Mouse (Mus musculus) left cerebral cortex, adult 18-20 months (tissue): ENCODE data around the gene Spag9. TPM values are rescaled to one million over a fixed set of nuclear protein-coding genes. Genes with fewer than 3 reads are reported as not detected.

Source experiments
- DNase-seq, 2 experiments: peaks; one replicate each; pipeline ENCODE4 v3.0.0; 2021 to 2022; ENCODE audit warnings: low spot score in 2 of 2, mixed read lengths in 1 of 2
- long read RNA-seq, 2 experiments: library from polyadenylated mRNA; stranded (forward); transcript quantifications; one replicate each; pipeline ENCODE4 v2.0.0; 2021
- total RNA-seq, 2 experiments: library from RNA; stranded (reverse); gene quantifications; 2 replicates each; pipeline ENCODE4 v1.2.3; 2021

Gene Spag9
- total RNA-seq: 100 to 1,000 TPM; 267 to 275 TPM
- long read RNA-seq, experiment 1, full-length matches to known transcripts: 8 of 59 reads
- long read RNA-seq, experiment 1, partial matches to known transcripts: 31 of 59 reads
- long read RNA-seq, experiment 1, other reads (novel, unspliced or antisense): 20 of 59 reads
- long read RNA-seq, experiment 2, full-length matches to known transcripts: 2 of 35 reads
- long read RNA-seq, experiment 2, partial matches to known transcripts: 24 of 35 reads
- long read RNA-seq, experiment 2, other reads (novel, unspliced or antisense): 9 of 35 reads

DNA sequence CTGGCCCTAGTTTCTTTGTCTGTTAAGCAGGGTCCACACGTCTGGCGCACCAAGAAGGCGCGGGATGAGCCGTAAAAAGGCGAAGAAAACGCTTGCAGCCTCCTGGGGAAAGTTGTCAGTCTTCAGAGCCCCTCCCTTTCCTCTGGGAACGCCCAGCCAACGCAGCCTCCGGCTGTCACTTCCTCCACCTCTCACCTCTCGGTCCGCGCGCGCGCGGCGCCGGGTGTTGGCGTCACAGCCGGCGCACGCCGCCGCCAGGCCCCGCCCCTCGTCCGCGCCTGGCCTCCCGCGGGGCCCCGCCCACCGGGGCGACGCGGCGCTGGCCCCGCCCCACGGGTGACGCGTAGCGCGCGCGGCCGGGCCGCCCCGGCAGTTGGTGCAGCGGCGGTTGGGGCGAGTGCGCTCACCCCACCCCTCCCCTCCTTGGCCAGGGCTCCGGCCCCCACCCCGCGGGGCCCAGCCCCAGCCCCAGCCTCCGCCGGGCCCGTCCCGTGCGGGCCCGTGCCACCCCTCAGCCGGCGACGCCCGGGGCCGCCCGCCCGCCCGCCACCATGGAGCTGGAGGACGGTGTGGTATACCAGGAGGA lies at the start of gene Spag9:
Gene Spag9, plus strand, starts transcription at position 372 of the 586 bp plus-strand sequence.
- DNase-seq: peak; percentile 82 to 94

DNA sequence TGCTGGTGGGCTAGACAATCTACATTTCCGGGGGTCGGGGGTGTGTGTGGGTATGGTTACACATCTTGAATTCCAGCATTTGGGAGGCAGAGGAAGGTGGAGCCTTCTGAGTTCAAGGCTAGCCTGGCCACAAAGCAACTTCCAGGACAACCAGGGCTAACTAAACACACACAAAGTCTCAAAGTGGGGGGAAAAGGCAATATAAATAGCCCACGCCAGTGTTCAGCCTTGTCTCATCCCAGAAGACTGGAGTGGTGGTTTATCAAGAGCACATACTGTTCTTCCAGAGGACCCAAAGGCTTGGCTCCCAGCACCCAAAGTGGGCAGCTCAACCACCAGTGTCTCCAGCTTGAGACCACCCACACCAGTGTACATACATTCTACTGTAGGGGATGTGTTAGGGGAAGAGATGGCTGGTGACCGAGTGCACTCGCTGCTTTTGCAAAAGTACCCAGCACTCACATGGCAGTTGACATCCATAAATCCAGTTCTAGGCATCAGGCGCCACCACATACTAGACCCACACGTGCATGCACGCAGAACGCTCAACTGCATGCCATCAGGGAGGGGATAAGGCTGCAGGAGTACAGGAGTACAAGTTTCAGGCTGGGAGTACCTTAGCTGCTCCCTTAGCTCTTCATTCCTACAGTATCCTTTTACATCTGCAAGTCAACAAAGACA lies 46.9 kb upstream of the Spag9 start:
- no peak for DNase-seq

GRCm38 (mm10) chr11:93950045-93950444 lies 45.8 kb upstream of the Spag9 start:
- no peak for DNase-seq

DNA sequence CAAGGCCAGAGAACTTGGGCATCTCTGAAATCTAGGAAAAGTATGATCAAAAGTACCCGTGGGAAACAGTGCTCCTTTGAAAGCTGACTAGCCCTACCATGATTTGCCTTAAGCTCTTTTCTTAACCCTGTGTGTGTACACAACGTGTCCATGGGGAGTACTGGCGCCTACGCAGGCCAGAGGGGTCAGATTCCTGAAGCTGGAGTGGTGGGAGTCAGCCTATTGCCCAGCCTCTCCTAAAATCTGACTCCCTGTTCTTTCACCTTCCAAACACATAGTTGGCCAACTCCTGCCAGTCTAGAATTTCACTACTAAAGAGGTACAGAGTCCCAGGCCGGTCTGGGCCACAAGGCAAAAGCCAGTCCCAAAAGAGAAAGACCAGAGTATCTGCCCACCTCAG lies 43.5 kb upstream of the Spag9 start:
- no peak for DNase-seq

GRCm38 (mm10) chr11:93954738-93955255 lies 41.1 kb upstream of the Spag9 start:
- no peak for DNase-seq

DNA sequence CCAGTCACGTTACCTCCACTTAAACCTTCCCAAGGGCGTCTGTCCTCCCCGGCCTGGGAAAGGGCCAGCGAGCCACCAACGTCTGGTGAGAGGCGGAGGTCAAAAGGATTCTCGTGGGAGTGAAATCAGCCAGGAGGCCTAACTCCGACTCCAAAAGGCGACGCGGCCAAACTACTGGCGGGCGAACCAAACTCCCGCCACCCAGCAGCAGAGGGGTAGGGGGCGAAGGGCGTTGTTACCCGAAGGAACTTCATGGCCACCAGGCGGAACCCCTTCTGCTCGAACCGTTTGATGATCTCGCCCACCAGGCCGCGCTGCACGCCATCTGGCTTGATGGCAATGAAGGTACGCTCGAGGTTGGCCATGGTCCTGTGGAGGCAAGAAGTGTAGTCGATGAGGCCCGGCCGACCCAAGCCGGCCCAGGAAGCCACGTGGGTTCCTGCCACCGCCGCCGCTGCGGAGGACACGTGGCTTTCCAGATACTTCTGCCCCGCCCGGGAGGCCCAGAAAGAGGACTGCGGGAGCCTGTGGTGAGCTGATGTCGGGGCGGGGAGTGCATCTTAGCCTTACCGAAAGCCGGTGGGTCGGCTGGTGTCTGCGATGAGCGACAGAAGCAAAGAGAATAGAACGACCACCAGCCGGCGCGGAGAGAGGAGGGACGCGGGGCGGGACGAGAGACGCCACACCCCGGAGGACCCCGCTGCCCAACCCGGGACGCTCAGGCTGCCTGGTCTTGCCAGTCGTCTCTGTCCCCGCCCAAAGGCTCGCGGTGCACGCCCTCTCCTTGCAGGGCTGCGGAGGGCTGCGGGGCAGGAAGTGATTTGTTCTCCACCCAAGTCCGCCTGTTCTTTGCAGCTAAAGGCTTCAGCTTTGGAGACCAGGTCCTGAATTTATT lies 40.4 kb upstream of the Spag9 start:
- peak; percentile 80 to 86 for DNase-seq

- no peak for DNase-seq
These were observed 39.7 kb upstream of the Spag9 start, which contains the start of gene Nme2 for GRCm38 (mm10) chr11:93956159-93956558. Gene Nme2, minus strand, starts transcription at chr11:93956259.

DNA sequence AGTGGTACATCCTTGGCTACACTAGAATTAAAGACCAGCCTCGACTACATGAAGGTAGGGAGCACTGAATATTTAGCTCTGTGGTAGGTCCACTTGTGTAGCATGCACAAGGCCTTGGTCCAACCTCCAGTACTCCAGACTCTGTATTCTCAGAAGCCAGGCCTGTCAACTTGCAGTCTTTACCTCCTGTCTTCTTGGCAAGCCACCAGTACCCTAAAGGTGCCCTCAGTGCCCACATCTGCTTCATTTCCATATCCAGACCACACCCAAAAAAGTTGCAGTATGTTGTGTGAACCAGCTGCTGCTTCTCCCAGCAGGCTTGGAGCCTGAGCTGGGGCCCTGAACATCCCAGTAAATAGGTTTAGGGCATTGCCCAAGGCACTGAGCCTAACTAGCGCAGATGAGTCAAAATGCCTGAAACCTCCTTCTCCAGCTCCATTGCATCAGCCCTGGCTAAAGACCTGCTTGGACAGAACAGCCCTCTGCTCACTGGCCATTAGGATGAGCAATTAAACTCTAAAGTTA lies 38.8 kb upstream of the Spag9 start:
- no peak for DNase-seq

- DNase-seq: no peak
These were observed 38.1 kb upstream of the Spag9 start for GRCm38 (mm10) chr11:93957746-93958145.

GRCm38 (mm10) chr11:93961482-93961881 lies 34.4 kb upstream of the Spag9 start:
- DNase-seq: no peak

GRCm38 (mm10) chr11:93963013-93963412 lies 32.9 kb upstream of the Spag9 start:
- no peak for DNase-seq

GRCm38 (mm10) chr11:93965391-93965790 lies 30.5 kb upstream of the Spag9 start:
- no peak for DNase-seq

- no peak for DNase-seq
These were observed 28.5 kb upstream of the Spag9 start for GRCm38 (mm10) chr11:93967381-93967780.

GRCm38 (mm10) chr11:93968005-93968847 lies 27.7 kb upstream of the Spag9 start, which contains the start of the genes Gm20390 and Nme1:
Gene Gm20390, minus strand, starts transcription at chr11:93968293.
Gene Nme1, minus strand, starts transcription at chr11:93968521.
- DNase-seq: peak; percentile 97 to 99

DNA sequence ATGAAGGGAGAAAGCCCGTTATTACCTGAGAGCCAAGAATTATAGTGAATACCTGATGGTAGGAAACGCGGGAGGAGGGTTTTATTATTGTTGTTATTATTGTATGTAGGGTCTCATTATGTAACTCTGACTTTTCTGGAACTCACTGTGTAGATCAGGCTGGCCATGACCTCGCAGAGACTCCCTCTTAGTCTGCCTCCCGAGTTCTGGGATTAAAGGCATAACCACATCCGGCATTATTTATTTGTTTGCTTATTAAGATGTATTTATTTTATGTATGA lies 27.1 kb upstream of the Spag9 start:
- no peak for DNase-seq

DNA sequence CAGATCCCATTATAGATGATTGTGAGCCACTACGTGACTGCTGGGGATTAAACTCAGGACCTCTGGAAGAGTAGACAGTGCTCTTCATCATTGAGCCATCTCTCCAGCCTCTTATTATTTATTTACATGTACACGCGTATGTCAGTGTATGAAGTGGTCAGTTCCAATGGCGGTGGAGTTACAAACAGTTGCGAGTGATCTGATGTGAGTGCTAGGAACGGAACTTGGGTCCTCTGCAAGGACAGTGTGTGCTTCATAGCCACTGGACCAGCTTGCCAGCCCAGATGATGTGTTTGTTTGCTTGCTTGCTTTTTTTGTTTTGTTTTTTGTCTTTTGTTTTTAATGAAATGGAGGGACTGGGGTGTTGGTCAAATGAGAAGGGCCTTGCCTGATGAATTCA lies 26.7 kb upstream of the Spag9 start:
- DNase-seq: no peak

GRCm38 (mm10) chr11:93969799-93970198 lies 26.1 kb upstream of the Spag9 start:
- no peak for DNase-seq

DNA sequence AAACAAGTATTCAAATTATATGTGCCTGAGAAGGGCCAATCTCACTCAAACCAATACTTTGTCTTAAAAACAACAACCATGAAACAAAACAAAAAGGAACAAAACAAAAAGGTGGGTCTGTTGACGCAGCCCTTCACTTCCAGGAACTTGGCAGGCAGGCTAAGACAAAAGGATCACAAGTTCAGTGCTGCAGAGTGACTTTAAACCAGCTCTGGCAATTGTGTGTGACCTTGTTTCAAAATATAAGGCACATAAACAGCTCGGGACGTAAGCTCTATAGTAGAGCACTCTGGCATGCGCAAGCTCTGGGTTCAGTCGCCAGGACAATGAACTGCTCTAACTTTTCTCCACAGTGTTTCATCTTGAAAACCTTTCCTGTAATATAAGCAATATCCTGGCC lies 22.9 kb upstream of the Spag9 start:
- DNase-seq: no peak

DNA sequence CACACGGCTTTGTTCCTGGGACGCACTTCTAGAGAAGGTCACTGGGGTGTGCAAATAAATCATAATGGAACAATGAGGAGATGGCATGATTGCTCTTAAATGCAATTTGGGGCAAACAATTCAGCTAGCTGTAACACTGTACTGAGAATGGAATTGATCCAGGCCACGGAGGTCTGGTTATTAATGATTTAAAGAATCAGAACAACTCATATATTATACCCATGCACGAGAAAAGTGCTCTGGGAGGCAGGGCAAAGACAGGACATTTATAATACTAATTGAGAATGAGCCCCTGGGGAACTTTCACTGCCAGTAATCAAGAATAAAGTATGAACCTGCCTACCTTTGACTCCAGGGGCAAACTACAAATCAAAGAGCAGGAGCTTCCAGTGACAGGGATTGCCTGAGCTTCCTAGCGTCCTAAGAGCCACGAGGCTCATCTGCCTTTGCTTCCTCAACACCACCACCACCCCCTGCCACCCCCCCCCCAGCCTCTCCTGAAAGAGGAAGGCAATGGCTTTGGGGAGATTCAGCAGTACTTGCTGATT lies 16.3 kb upstream of the Spag9 start:
- DNase-seq: no peak

GRCm38 (mm10) chr11:93984619-93985018 lies 11.3 kb upstream of the Spag9 start:
- no peak for DNase-seq
